Mouse (Mus musculus): ENCODE data around the gene Bola1. TPM values are rescaled to one million over a fixed set of nuclear protein-coding genes. Genes with fewer than 3 reads are reported as not detected.

Gene Bola1
- polyA plus RNA-seq, 2 experiments, result 43.9 to 60.2 TPM

- Histone ChIP-seq H3K4me1 (ENCODE audit: control insufficient read depth, insufficient read depth, low read length) (peaks cover 12% of the 10 kb centered on the region), H3K4me2 (replicated peaks; ENCODE audit: low read depth, low read length, severe bottlenecking) (peak overlapping the region; percentile 95), H3K36me3 (ENCODE audit: control insufficient read depth, insufficient read depth, low read length) (no peaks in the 10 kb centered on the region), H3K27me3 (ENCODE audit: control insufficient read depth, insufficient read depth, low read length) (no peaks in the 10 kb centered on the region), H3K27ac (replicated peaks; ENCODE audit: low read depth, low read length) (no peak overlapping the region), H3K9ac (ENCODE audit: low read depth, low read length, severe bottlenecking) (no peak overlapping the region), H3K4me3 (replicated peaks; ENCODE audit: low read length) (peak overlapping the region; percentile 68), H3K9me3 (ENCODE audit: control insufficient read depth, low read length) (no peaks in the 10 kb centered on the region)
- no peak for DNase-seq (ENCODE audit: low spot score)
- TF ChIP-seq POLR2A (IDR thresholded peaks at IDR 0.05; ENCODE audit: borderline replicate concordance, extremely low read depth, insufficient read depth, insufficient read length), result no peak
- no peak for ATAC-seq (ENCODE audit: low FRiP score, low read depth)
- 4% methylated on average over 6 of the region's 6 CpGs for WGBS
These were observed 21.3 kb downstream of the Bola1 start for GRCm38 (mm10) chr3:96198181-96198580.

GRCm38 (mm10) chr3:96197129-96197749, 22.3 kb downstream of the Bola1 start:
- under 1% methylated on average over 49 of the region's 50 CpGs for WGBS
- Histone ChIP-seq H3K4me2 (replicated peaks; ENCODE audit: low read depth, low read length, severe bottlenecking) (peak overlapping the region; percentile 95), H3K36me3 (ENCODE audit: control insufficient read depth, insufficient read depth, low read length) (no peaks in the 10 kb centered on the region), H3K27ac (replicated peaks; ENCODE audit: low read depth, low read length) (peak overlapping the region; percentile 96), H3K9ac (ENCODE audit: low read depth, low read length, severe bottlenecking) (peak overlapping the region; percentile 81), H3K27me3 (ENCODE audit: control insufficient read depth, insufficient read depth, low read length) (no peaks in the 10 kb centered on the region), H3K4me3 (replicated peaks; ENCODE audit: low read length) (peak overlapping the region; percentile 68), H3K4me1 (ENCODE audit: control insufficient read depth, insufficient read depth, low read length) (peaks cover 12% of the 10 kb centered on the region), H3K9me3 (ENCODE audit: control insufficient read depth, low read length) (no peaks in the 10 kb centered on the region)
- ATAC-seq (ENCODE audit: low FRiP score, low read depth) (peak; percentile 96), DNase-seq (ENCODE audit: low spot score) (peak; percentile 95)
- TF ChIP-seq POLR2A (IDR thresholded peaks at IDR 0.05; ENCODE audit: borderline replicate concordance, extremely low read depth, insufficient read depth, insufficient read length), result peak; percentile 91; the same call in 1 of the 2 replicates

GRCm38 (mm10) chr3:96196437-96197128, 22.9 kb downstream of the Bola1 start:
- H3K9ac ChIP-seq (ENCODE audit: low read depth, low read length, severe bottlenecking), result peak overlapping the region; percentile 81
- H3K9me3 ChIP-seq (ENCODE audit: control insufficient read depth, low read length), result no peaks in the 10 kb centered on the region
- ATAC-seq (ENCODE audit: low FRiP score, low read depth), result no peak; the same call in 1 of the 2 replicates
- peaks cover 12% of the 10 kb centered on the region for H3K4me1 ChIP-seq (ENCODE audit: control insufficient read depth, insufficient read depth, low read length)
- H3K36me3 ChIP-seq (ENCODE audit: control insufficient read depth, insufficient read depth, low read length), result 0 out of 2 replicates have a peak, but pooled peaks cover under 1% of the 10 kb centered on the region
- WGBS, result 17% methylated on average over 26 of the region's 27 CpGs
- no peaks in the 10 kb centered on the region for H3K27me3 ChIP-seq (ENCODE audit: control insufficient read depth, insufficient read depth, low read length)
- peak overlapping the region; percentile 95 for H3K4me2 ChIP-seq (replicated peaks; ENCODE audit: low read depth, low read length, severe bottlenecking)
- DNase-seq (ENCODE audit: low spot score), result no peak
- TF ChIP-seq POLR2A (IDR thresholded peaks at IDR 0.05; ENCODE audit: borderline replicate concordance, extremely low read depth, insufficient read depth, insufficient read length), result no peak
- H3K27ac ChIP-seq (replicated peaks; ENCODE audit: low read depth, low read length), result peak overlapping the region; percentile 96
- peak overlapping the region; percentile 68 for H3K4me3 ChIP-seq (replicated peaks; ENCODE audit: low read length)

- Histone ChIP-seq H3K27ac (replicated peaks; ENCODE audit: low read depth, low read length) (no peak overlapping the region), H3K9me3 (ENCODE audit: control insufficient read depth, low read length) (no peaks in the 10 kb centered on the region), H3K36me3 (ENCODE audit: control insufficient read depth, insufficient read depth, low read length) (0 out of 2 replicates have a peak, but pooled peaks cover 3% of the 10 kb centered on the region), H3K9ac (ENCODE audit: low read depth, low read length, severe bottlenecking) (no peak overlapping the region), H3K4me1 (ENCODE audit: control insufficient read depth, insufficient read depth, low read length) (peaks cover 12% of the 10 kb centered on the region), H3K4me2 (replicated peaks; ENCODE audit: low read depth, low read length, severe bottlenecking) (no peak overlapping the region), H3K27me3 (ENCODE audit: control insufficient read depth, insufficient read depth, low read length) (no peaks in the 10 kb centered on the region), H3K4me3 (replicated peaks; ENCODE audit: low read length) (no peak overlapping the region; the same call in 1 of the 2 replicates)
- 89% methylated on average over 11 of the region's 11 CpGs for WGBS
- ATAC-seq (ENCODE audit: low FRiP score, low read depth), result no peak
- no peak for DNase-seq (ENCODE audit: low spot score)
- TF ChIP-seq POLR2A (IDR thresholded peaks at IDR 0.05; ENCODE audit: borderline replicate concordance, extremely low read depth, insufficient read depth, insufficient read length), result no peak
These were observed 23.7 kb downstream of the Bola1 start for GRCm38 (mm10) chr3:96195616-96196313.

- Histone ChIP-seq H3K9me3 (ENCODE audit: control insufficient read depth, low read length) (no peaks in the 10 kb centered on the region), H3K4me3 (replicated peaks; ENCODE audit: low read length) (no peak overlapping the region), H3K9ac (ENCODE audit: low read depth, low read length, severe bottlenecking) (no peak overlapping the region), H3K27me3 (ENCODE audit: control insufficient read depth, insufficient read depth, low read length) (no peaks in the 10 kb centered on the region), H3K4me2 (replicated peaks; ENCODE audit: low read depth, low read length, severe bottlenecking) (no peak overlapping the region), H3K36me3 (ENCODE audit: control insufficient read depth, insufficient read depth, low read length) (0 out of 2 replicates have a peak, but pooled peaks cover 3% of the 10 kb centered on the region), H3K27ac (replicated peaks; ENCODE audit: low read depth, low read length) (no peak overlapping the region), H3K4me1 (ENCODE audit: control insufficient read depth, insufficient read depth, low read length) (peaks cover 12% of the 10 kb centered on the region)
- no peak for DNase-seq (ENCODE audit: low spot score)
- TF ChIP-seq POLR2A (IDR thresholded peaks at IDR 0.05; ENCODE audit: borderline replicate concordance, extremely low read depth, insufficient read depth, insufficient read length), result no peak
- 79% methylated on average over 10 of the region's 10 CpGs for WGBS
- no peak for ATAC-seq (ENCODE audit: low FRiP score, low read depth)
These were observed 24.5 kb downstream of the Bola1 start for GRCm38 (mm10) chr3:96194966-96195365.

Data from limb, embryonic 14.5 days (tissue).